ENCODE assay signal across 8 mouse cellular contexts in genomic region chr9:100546594-100546910, GRCm38 (mm10). TPM values are rescaled to one million over a fixed set of nuclear protein-coding genes. Genes with fewer than 3 reads are reported as not detected.
DNase-seq lines count a peak whose midpoint lies in the region; ATAC-seq and TF ChIP-seq lines count a peak whose summit lies in the region.

No protein-coding gene starts in this region.

- H3K4me2 ChIP-seq in neural tube, embryonic 11.5 days (ENCODE audit: low read depth) = peak overlapping the region; percentile 70
- peak overlapping the region; percentile 76 for H3K4me2 ChIP-seq in hindbrain, postnatal 0 days (ENCODE audit: low read depth, low read length)
- peak overlapping the region; percentile 59 for H3K4me2 ChIP-seq in midbrain, embryonic 11.5 days

- H3K9me3 ChIP-seq in neural tube, embryonic 11.5 days (ENCODE audit: control insufficient read depth, low read length) = 0 out of 2 replicates have a peak, but pooled peaks cover 3% of the 10 kb centered on the region
- H3K9me3 ChIP-seq in hindbrain, postnatal 0 days (ENCODE audit: low read length) = peaks cover 8% of the 10 kb centered on the region; the same call in 1 of the 2 replicates
- peaks cover 5% of the 10 kb centered on the region; the same call in 1 of the 2 replicates for H3K9me3 ChIP-seq in midbrain, embryonic 11.5 days (ENCODE audit: control insufficient read depth, low read length)

- no peaks in the 10 kb centered on the region for H3K27me3 ChIP-seq in neural tube, embryonic 11.5 days (ENCODE audit: control insufficient read depth, insufficient read depth, low read length)
- H3K27me3 ChIP-seq in hindbrain, postnatal 0 days (ENCODE audit: insufficient read depth, low read length) = no peaks in the 10 kb centered on the region
- H3K27me3 ChIP-seq in midbrain, embryonic 11.5 days (ENCODE audit: control insufficient read depth, insufficient read depth, low read length) = no peaks in the 10 kb centered on the region

- H3K9ac ChIP-seq in neural tube, embryonic 11.5 days (ENCODE audit: low read length) = peak overlapping the region; percentile 90
- H3K9ac ChIP-seq in hindbrain, postnatal 0 days (replicated peaks; ENCODE audit: low read length) = peak overlapping the region; percentile 90
- peak overlapping the region; percentile 71 for H3K9ac ChIP-seq in midbrain, embryonic 11.5 days (ENCODE audit: low read length)

- TF ChIP-seq CTCF in hindbrain, postnatal 0 days (IDR thresholded peaks at IDR 0.05; ENCODE audit: low read depth) = no peak

- 15% methylated on average over 9 of the region's 9 CpGs for WGBS in neural tube, embryonic 11.5 days
- whole genome bisulfite sequencing in hindbrain, postnatal 0 days = 9% methylated on average over 9 of the region's 9 CpGs
- WGBS in midbrain, embryonic 11.5 days = 15% methylated on average over 9 of the region's 9 CpGs

- peak overlapping the region; percentile 91 for H3K27ac ChIP-seq in neural tube, embryonic 11.5 days (ENCODE audit: low read depth, low read length)
- H3K27ac ChIP-seq in hindbrain, postnatal 0 days = peak overlapping the region; percentile 94
- peak overlapping the region; percentile 69 for H3K27ac ChIP-seq in midbrain, embryonic 11.5 days (ENCODE audit: low read depth, low read length)

- no peaks in the 10 kb centered on the region for H3K36me3 ChIP-seq in neural tube, embryonic 11.5 days (ENCODE audit: control insufficient read depth, insufficient read depth, low read length)
- no peaks in the 10 kb centered on the region for H3K36me3 ChIP-seq in hindbrain, postnatal 0 days (ENCODE audit: insufficient read depth, low read length)
- H3K36me3 ChIP-seq in midbrain, embryonic 11.5 days (ENCODE audit: control insufficient read depth, insufficient read depth, low read length) = no peaks in the 10 kb centered on the region

- ATAC-seq in neural tube, embryonic 11.5 days (ENCODE audit: insufficient read depth, low FRiP score, low TSS enrichment) = peak; percentile 33; the same call in 1 of the 2 replicates
- peak; percentile 19; the same call in 1 of the 2 replicates for ATAC-seq in hindbrain, postnatal 0 days
- peak; percentile 38 for ATAC-seq in midbrain, embryonic 11.5 days (ENCODE audit: low FRiP score)

- peak; percentile 20 for DNase-seq in adrenal gland, postnatal 25 days
- DNase-seq in adrenal gland, adult (ENCODE audit: inconsistent age in 2 of 2, low spot score in 1 of 2) = no peak
- no peak for DNase-seq in neural tube, embryonic 11.5 days (ENCODE audit: low spot score)
- no peak for DNase-seq in neural tube, embryonic 10.5 days (ENCODE audit: extremely low spot score, low spot score)
- no peak for DNase-seq in hindbrain, postnatal 0 days (ENCODE audit: low spot score)
- no peak for DNase-seq in midbrain, embryonic 11.5 days (ENCODE audit: low spot score, missing footprints)
- DNase-seq in embryo, embryonic 9.5 days (ENCODE audit: extremely low spot score) = no peak
- DNase-seq in spleen, postnatal 10 days (ENCODE audit: low spot score in 2 of 2) = no peak

- H3K4me3 ChIP-seq in neural tube, embryonic 11.5 days (ENCODE audit: low read depth, low read length) = peak overlapping the region; percentile 92
- peak overlapping the region; percentile 95 for H3K4me3 ChIP-seq in hindbrain, postnatal 0 days (ENCODE audit: low read length)
- H3K4me3 ChIP-seq in midbrain, embryonic 11.5 days (ENCODE audit: low read depth, low read length) = peak overlapping the region; percentile 91

- no peaks in the 10 kb centered on the region; the same call in 1 of the 2 replicates for H3K4me1 ChIP-seq in neural tube, embryonic 11.5 days (ENCODE audit: control insufficient read depth, insufficient read depth, low read length)
- 0 out of 2 replicates have a peak, but pooled peaks cover 7% of the 10 kb centered on the region for H3K4me1 ChIP-seq in hindbrain, postnatal 0 days (ENCODE audit: insufficient read depth, low read length)
- H3K4me1 ChIP-seq in midbrain, embryonic 11.5 days (ENCODE audit: control insufficient read depth, insufficient read depth, low read length) = peaks cover 6% of the 10 kb centered on the region; the same call in 1 of the 2 replicates

RNA-seq across cellular contexts. Expression of gene Nck1, which starts 0.6 kb away (rescaled TPM):
- 41.9 and 52.0 TPM in 2 replicates for total RNA-seq in adrenal gland, postnatal 25 days (2021)
- 75.2 and 75.9 TPM in 2 replicates for polyA plus RNA-seq in neural tube, embryonic 11.5 days (2014; fragmentation: Nextera tagmentation; extraction: Ambion mirVana)
- total RNA-seq in hindbrain, postnatal 0 days (2014; rRNA removed) = 8.7 and 10.6 TPM in 2 replicates
- 38.3 and 42.5 TPM in 2 replicates for polyA plus RNA-seq in hindbrain, postnatal 0 days (2015; fragmentation: Nextera tagmentation; extraction: Ambion mirVana)
- polyA plus RNA-seq in midbrain, embryonic 11.5 days (2014; fragmentation: Nextera tagmentation; extraction: Ambion mirVana) = 77.8 and 79.9 TPM in 2 replicates

RNA-seq across cellular contexts. Expression of gene Slc35g2, which starts 24.3 kb away (rescaled TPM):
- total RNA-seq in adrenal gland, postnatal 25 days (2021) = 7.6 and 8.4 TPM in 2 replicates
- polyA plus RNA-seq in neural tube, embryonic 11.5 days (2014; fragmentation: Nextera tagmentation; extraction: Ambion mirVana) = 5.2 and 7.4 TPM in 2 replicates
- total RNA-seq in hindbrain, postnatal 0 days (2014; rRNA removed) = 23.9 and 28.1 TPM in 2 replicates
- 24.7 and 25.3 TPM in 2 replicates for polyA plus RNA-seq in hindbrain, postnatal 0 days (2015; fragmentation: Nextera tagmentation; extraction: Ambion mirVana)
- polyA plus RNA-seq in midbrain, embryonic 11.5 days (2014; fragmentation: Nextera tagmentation; extraction: Ambion mirVana) = 8.5 and 9.1 TPM in 2 replicates

RNA-seq across cellular contexts. Expression of gene Stag1, which starts 51.0 kb away (rescaled TPM):
- total RNA-seq in adrenal gland, postnatal 25 days (2021) = 42.4 and 42.7 TPM in 2 replicates
- 50.6 and 53.0 TPM in 2 replicates for polyA plus RNA-seq in neural tube, embryonic 11.5 days (2014; fragmentation: Nextera tagmentation; extraction: Ambion mirVana)
- total RNA-seq in hindbrain, postnatal 0 days (2014; rRNA removed) = 26.1 and 34.1 TPM in 2 replicates
- polyA plus RNA-seq in hindbrain, postnatal 0 days (2015; fragmentation: Nextera tagmentation; extraction: Ambion mirVana) = 33.9 and 38.2 TPM in 2 replicates
- polyA plus RNA-seq in midbrain, embryonic 11.5 days (2014; fragmentation: Nextera tagmentation; extraction: Ambion mirVana) = 57.1 and 64.3 TPM in 2 replicates

RNA-seq across cellular contexts. Expression of gene Il20rb, which starts 60.0 kb away (rescaled TPM):
- 1.2 and 1.5 TPM in 2 replicates for total RNA-seq in adrenal gland, postnatal 25 days (2021)
- polyA plus RNA-seq in neural tube, embryonic 11.5 days (2014; fragmentation: Nextera tagmentation; extraction: Ambion mirVana) = 0.58 and 0.82 TPM in 2 replicates
- 2.1 and 2.4 TPM in 2 replicates for total RNA-seq in hindbrain, postnatal 0 days (2014; rRNA removed)
- 2.3 and 2.7 TPM in 2 replicates for polyA plus RNA-seq in hindbrain, postnatal 0 days (2015; fragmentation: Nextera tagmentation; extraction: Ambion mirVana)
- polyA plus RNA-seq in midbrain, embryonic 11.5 days (2014; fragmentation: Nextera tagmentation; extraction: Ambion mirVana) = 0.59 and 1.2 TPM in 2 replicates
